In the genomic region with DNA sequence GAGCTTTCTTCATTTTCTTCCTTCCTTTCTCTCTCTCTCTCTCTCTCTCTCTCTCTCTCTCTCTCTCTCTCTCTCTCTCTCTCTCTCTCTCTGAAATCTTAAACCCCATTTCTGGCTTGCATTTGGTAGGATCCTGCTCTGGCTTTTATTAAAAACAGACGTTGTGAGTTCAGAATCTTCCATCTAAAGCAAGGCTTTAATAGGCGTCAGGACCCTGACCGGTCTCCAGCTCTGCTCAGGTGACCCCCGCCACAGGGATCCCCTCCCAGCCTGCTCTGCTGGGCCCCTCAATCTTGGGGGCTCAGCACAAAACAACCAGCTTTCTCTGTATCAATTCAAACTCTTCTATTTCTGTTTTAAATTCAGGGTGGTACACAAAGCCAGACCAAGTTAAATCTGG, we compare ENCODE assay signal across 12 mouse cellular contexts. TPM values are rescaled to one million over a fixed set of nuclear protein-coding genes. Genes with fewer than 3 reads are reported as not detected.
DNase-seq lines count a peak whose midpoint lies in the region; ATAC-seq and TF ChIP-seq lines count a peak whose summit lies in the region.
"Had no signal": no experiment of that assay in that cellular context is flagged by ENCODE, and none has a peak within 500 bp of the region (broad histone marks: within the 10 kb centered on the region; RNA-seq: fewer than 3 reads in every experiment).

No protein-coding gene starts in this region.

- no peaks in the 10 kb centered on the region for H3K9me3 ChIP-seq in heart, embryonic 16.5 days (replicated peaks; ENCODE audit: control insufficient read depth, low read length)
- H3K9me3 ChIP-seq in midbrain, postnatal 0 days (ENCODE audit: low read length) = no peaks in the 10 kb centered on the region
- H3K9me3 ChIP-seq in midbrain, embryonic 15.5 days = no peaks in the 10 kb centered on the region
- H3K9me3 ChIP-seq in hindbrain, embryonic 13.5 days = no peaks in the 10 kb centered on the region
- no peaks in the 10 kb centered on the region for H3K9me3 ChIP-seq in stomach, postnatal 0 days (ENCODE audit: control insufficient read depth, low read length)
- H3K9me3 ChIP-seq: liver, embryonic 15.5 days had no signal

- H3K9ac ChIP-seq in heart, embryonic 16.5 days (ENCODE audit: low read length) = no peak overlapping the region
- H3K9ac ChIP-seq in midbrain, postnatal 0 days (replicated peaks; ENCODE audit: low read length, poor library complexity, severe bottlenecking) = no peak overlapping the region
- no peak overlapping the region for H3K9ac ChIP-seq in midbrain, embryonic 15.5 days
- H3K9ac ChIP-seq in hindbrain, embryonic 13.5 days = no peak overlapping the region
- no peak overlapping the region for H3K9ac ChIP-seq in stomach, postnatal 0 days (ENCODE audit: low read length)
- H3K9ac ChIP-seq: liver, embryonic 15.5 days had no signal

- peak overlapping the region; percentile 43 for H3K27ac ChIP-seq in heart, embryonic 16.5 days (ENCODE audit: low read length)
- H3K27ac ChIP-seq in midbrain, postnatal 0 days (ENCODE audit: low read depth, low read length) = 0 out of 2 replicates have a peak overlapping the region, but pooled peaks have one; percentile 43
- H3K27ac ChIP-seq in midbrain, embryonic 15.5 days = no peak overlapping the region
- H3K27ac ChIP-seq in hindbrain, embryonic 13.5 days = peak overlapping the region; percentile 44; the same call in 1 of the 2 replicates
- H3K27ac ChIP-seq in stomach, postnatal 0 days (replicated peaks) = peak overlapping the region; percentile 61
- H3K27ac ChIP-seq: liver, embryonic 15.5 days had no signal

- H3K4me3 ChIP-seq in heart, embryonic 16.5 days (ENCODE audit: low read length) = no peak overlapping the region
- H3K4me3 ChIP-seq in midbrain, postnatal 0 days (ENCODE audit: low read depth, low read length) = no peak overlapping the region
- H3K4me3 ChIP-seq in midbrain, embryonic 15.5 days = no peak overlapping the region
- H3K4me3 ChIP-seq in hindbrain, embryonic 13.5 days = no peak overlapping the region
- no peak overlapping the region for H3K4me3 ChIP-seq in stomach, postnatal 0 days (ENCODE audit: low read depth, low read length)
- H3K4me3 ChIP-seq: liver, embryonic 15.5 days had no signal

- TF ChIP-seq CTCF in midbrain, postnatal 0 days (IDR thresholded peaks at IDR 0.05) = no peak
- no peak for TF ChIP-seq CTCF in stomach, postnatal 0 days (IDR thresholded peaks at IDR 0.05; ENCODE audit: low read depth)

- 58% methylated on average over 4 of the region's 4 CpGs for WGBS in heart, embryonic 16.5 days
- WGBS in midbrain, postnatal 0 days = 60% methylated on average over 4 of the region's 4 CpGs
- 62% methylated on average over 4 of the region's 4 CpGs for WGBS in midbrain, embryonic 15.5 days
- 84% methylated on average over 4 of the region's 4 CpGs for WGBS in hindbrain, embryonic 13.5 days
- WGBS in stomach, postnatal 0 days = 48% methylated on average over 4 of the region's 4 CpGs

- ATAC-seq in heart, embryonic 16.5 days (replicated peaks; ENCODE audit: extremely low read depth, insufficient read depth, low FRiP score) = no peak
- ATAC-seq in midbrain, postnatal 0 days (ENCODE audit: low FRiP score) = no peak
- ATAC-seq in midbrain, embryonic 15.5 days (replicated peaks) = no peak
- no peak for ATAC-seq in hindbrain, embryonic 13.5 days (ENCODE audit: low FRiP score)
- ATAC-seq in stomach, postnatal 0 days (ENCODE audit: low FRiP score, low TSS enrichment) = no peak

- H3K27me3 ChIP-seq in heart, embryonic 16.5 days (ENCODE audit: control insufficient read depth, insufficient read depth, low read length) = no peaks in the 10 kb centered on the region
- H3K27me3 ChIP-seq in midbrain, postnatal 0 days (ENCODE audit: insufficient read depth, low read length) = no peaks in the 10 kb centered on the region
- no peaks in the 10 kb centered on the region for H3K27me3 ChIP-seq in midbrain, embryonic 15.5 days (replicated peaks)
- H3K27me3 ChIP-seq in hindbrain, embryonic 13.5 days = no peaks in the 10 kb centered on the region
- H3K27me3 ChIP-seq in stomach, postnatal 0 days (ENCODE audit: control insufficient read depth, insufficient read depth, low read length) = no peaks in the 10 kb centered on the region
- H3K27me3 ChIP-seq: liver, embryonic 15.5 days had no signal

- H3K4me1 ChIP-seq in heart, embryonic 16.5 days (ENCODE audit: control insufficient read depth, insufficient read depth, low read length) = peaks cover 28% of the 10 kb centered on the region
- peaks cover 8% of the 10 kb centered on the region; the same call in 1 of the 2 replicates for H3K4me1 ChIP-seq in midbrain, postnatal 0 days (ENCODE audit: insufficient read depth, low read length)
- peaks cover 18% of the 10 kb centered on the region for H3K4me1 ChIP-seq in midbrain, embryonic 15.5 days
- peaks cover 29% of the 10 kb centered on the region for H3K4me1 ChIP-seq in hindbrain, embryonic 13.5 days (replicated peaks)
- H3K4me1 ChIP-seq in stomach, postnatal 0 days (replicated peaks; ENCODE audit: control insufficient read depth, insufficient read depth) = peaks cover 11% of the 10 kb centered on the region; the same call in 1 of the 2 replicates

- TF ChIP-seq EP300 in stomach, postnatal 0 days (optimal IDR thresholded peaks at IDR 0.05) = no peak

- no peak overlapping the region for H3K4me2 ChIP-seq in heart, embryonic 16.5 days (ENCODE audit: low read depth, low read length)
- no peak overlapping the region for H3K4me2 ChIP-seq in midbrain, postnatal 0 days (ENCODE audit: low read depth, low read length, poor library complexity, severe bottlenecking)
- H3K4me2 ChIP-seq in midbrain, embryonic 15.5 days = no peak overlapping the region
- H3K4me2 ChIP-seq in hindbrain, embryonic 13.5 days = no peak overlapping the region
- no peak overlapping the region for H3K4me2 ChIP-seq in stomach, postnatal 0 days (replicated peaks; ENCODE audit: low read depth)
- H3K4me2 ChIP-seq: liver, embryonic 15.5 days; midbrain, embryonic 11.5 days had no signal

- H3K36me3 ChIP-seq in heart, embryonic 16.5 days (ENCODE audit: control insufficient read depth, insufficient read depth) = no peaks in the 10 kb centered on the region
- H3K36me3 ChIP-seq in midbrain, postnatal 0 days (ENCODE audit: insufficient read depth, low read length) = peaks cover 10% of the 10 kb centered on the region
- peaks cover 3% of the 10 kb centered on the region for H3K36me3 ChIP-seq in midbrain, embryonic 15.5 days (replicated peaks)
- peaks cover 12% of the 10 kb centered on the region for H3K36me3 ChIP-seq in hindbrain, embryonic 13.5 days
- H3K36me3 ChIP-seq in stomach, postnatal 0 days (ENCODE audit: control insufficient read depth, insufficient read depth, low read length) = no peaks in the 10 kb centered on the region
- H3K36me3 ChIP-seq: liver, embryonic 15.5 days had no signal

- no peak for DNase-seq in heart, adult 9 months (ENCODE audit: low spot score in 2 of 2)
- no peak for DNase-seq in midbrain, postnatal 0 days (ENCODE audit: low spot score)
- no peak for DNase-seq in stomach, postnatal 0 days (ENCODE audit: low spot score)
- DNase-seq in thymus, postnatal 10 days (ENCODE audit: low spot score in 2 of 2) = no peak
- DNase-seq: kidney, adult 18-20 months; layer of hippocampus, postnatal 36 days had no signal

RNA-seq across cellular contexts. Expression of a gene that starts 28.8 kb away (rescaled TPM):
- polyA plus RNA-seq in heart, embryonic 16.5 days (2015; fragmentation: Nextera tagmentation; extraction: Ambion mirVana) = not detected in 2 replicates
- total RNA-seq in midbrain, postnatal 0 days (2014; rRNA removed) = not detected in 2 replicates
- polyA plus RNA-seq in midbrain, postnatal 0 days (2015; fragmentation: Nextera tagmentation; extraction: Ambion mirVana) = 0.33 and 0.47 TPM in 2 replicates
- 0.22 TPM in 1 of 2 replicates, not detected in the other for polyA plus RNA-seq in midbrain, embryonic 15.5 days (2015; fragmentation: Nextera tagmentation; extraction: Ambion mirVana)
- not detected in 2 replicates for polyA plus RNA-seq in hindbrain, embryonic 13.5 days (2015; fragmentation: Nextera tagmentation; extraction: Ambion mirVana)
- polyA plus RNA-seq in stomach, postnatal 0 days (2015; fragmentation: Nextera tagmentation; extraction: Ambion mirVana) = not detected in 2 replicates
- total RNA-seq: layer of hippocampus, postnatal 36 days had no signal
- polyA plus RNA-seq: liver, embryonic 15.5 days; midbrain, embryonic 11.5 days; small intestine, adult 2 months had no signal

RNA-seq across cellular contexts. Expression of a gene that starts 39.2 kb away (rescaled TPM):
- polyA plus RNA-seq in heart, embryonic 16.5 days (2015; fragmentation: Nextera tagmentation; extraction: Ambion mirVana) = 27.0 and 31.7 TPM in 2 replicates
- 12.1 and 14.5 TPM in 2 replicates for total RNA-seq in midbrain, postnatal 0 days (2014; rRNA removed)
- 22.6 and 26.2 TPM in 2 replicates for polyA plus RNA-seq in midbrain, postnatal 0 days (2015; fragmentation: Nextera tagmentation; extraction: Ambion mirVana)
- 35.1 and 38.2 TPM in 2 replicates for polyA plus RNA-seq in midbrain, embryonic 15.5 days (2015; fragmentation: Nextera tagmentation; extraction: Ambion mirVana)
- polyA plus RNA-seq in hindbrain, embryonic 13.5 days (2015; fragmentation: Nextera tagmentation; extraction: Ambion mirVana) = 35.7 and 37.6 TPM in 2 replicates
- polyA plus RNA-seq in stomach, postnatal 0 days (2015; fragmentation: Nextera tagmentation; extraction: Ambion mirVana) = 29.5 and 29.9 TPM in 2 replicates
